Mouse (Mus musculus): ENCODE measurements around the gene 4430402I18Rik.

4430402I18Rik gene

DNA sequence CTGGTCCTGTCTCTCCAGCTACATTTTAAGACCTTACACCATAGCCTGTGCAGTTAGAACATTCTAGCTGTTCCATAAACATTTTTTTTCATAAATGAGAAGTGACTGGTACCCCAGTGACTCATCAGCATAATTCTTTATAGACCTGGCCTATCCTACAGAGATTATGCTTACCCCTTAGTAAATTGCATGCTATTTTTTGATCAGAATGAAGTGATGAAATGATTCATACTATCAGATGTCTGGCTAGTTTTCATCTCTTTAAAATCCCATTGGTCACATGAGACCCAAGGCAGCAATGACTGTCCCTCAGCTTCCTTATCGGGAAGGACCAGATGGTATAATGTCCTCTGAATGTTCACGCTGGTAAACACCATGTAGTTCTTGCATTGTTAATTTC lies 66.8 kb downstream of the 4430402I18Rik start:
- DNase-seq (ENCODE audit: low read depth): no peak

- DNase-seq (ENCODE audit: low read depth): no peak
These were observed 70.1 kb downstream of the 4430402I18Rik start for GRCm38 (mm10) chr19:28897497-28897896.

- no peak for DNase-seq (ENCODE audit: low read depth)
These were observed 71.0 kb downstream of the 4430402I18Rik start for GRCm38 (mm10) chr19:28896639-28897038.

GRCm38 (mm10) chr19:28891864-28892263 lies 75.7 kb downstream of the 4430402I18Rik start:
- DNase-seq (ENCODE audit: low read depth): no peak

DNA sequence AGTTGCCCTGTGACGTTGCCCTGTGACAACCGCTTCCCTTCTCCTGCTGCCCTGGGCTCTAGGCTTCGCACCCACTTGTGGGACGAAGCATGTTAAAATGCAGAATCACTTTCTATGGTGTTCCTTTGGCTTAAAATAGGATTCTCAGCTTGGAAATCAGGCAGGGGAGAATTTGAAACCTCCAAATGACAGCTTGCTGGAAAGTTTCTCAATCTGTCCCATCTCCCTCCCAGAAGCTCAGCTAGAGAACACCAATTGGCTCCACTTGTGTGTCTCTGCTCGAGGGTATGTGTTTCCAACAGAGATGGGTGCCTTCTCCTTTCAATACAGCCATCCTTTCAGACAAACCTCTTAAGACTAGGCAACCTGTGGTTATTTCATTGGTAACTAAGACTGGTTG lies 76.4 kb downstream of the 4430402I18Rik start:
- no peak for DNase-seq (ENCODE audit: low read depth)

DNA sequence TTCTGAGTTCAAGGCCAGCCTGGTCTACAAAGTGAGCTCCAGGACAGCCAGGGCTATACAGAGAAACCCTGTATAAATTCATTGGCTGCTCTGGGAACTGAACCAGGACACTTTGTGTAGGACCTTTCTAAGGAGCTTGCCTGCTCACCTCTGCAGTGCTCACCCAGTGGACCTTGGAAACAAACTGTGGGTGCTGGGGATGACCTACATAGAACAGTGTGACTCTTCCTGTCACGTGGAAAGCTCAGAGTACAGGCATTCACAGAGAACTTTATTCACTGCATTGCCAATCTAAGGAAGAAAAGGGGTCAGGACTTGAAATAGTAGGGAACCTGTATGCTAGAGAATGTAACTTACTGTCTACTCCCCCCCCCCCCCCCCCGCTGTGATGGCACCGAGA lies 78.3 kb downstream of the 4430402I18Rik start:
- DNase-seq (ENCODE audit: low read depth): no peak

- DNase-seq (ENCODE audit: low read depth): no peak
These were observed 79.1 kb downstream of the 4430402I18Rik start for GRCm38 (mm10) chr19:28888496-28888895.

DNA sequence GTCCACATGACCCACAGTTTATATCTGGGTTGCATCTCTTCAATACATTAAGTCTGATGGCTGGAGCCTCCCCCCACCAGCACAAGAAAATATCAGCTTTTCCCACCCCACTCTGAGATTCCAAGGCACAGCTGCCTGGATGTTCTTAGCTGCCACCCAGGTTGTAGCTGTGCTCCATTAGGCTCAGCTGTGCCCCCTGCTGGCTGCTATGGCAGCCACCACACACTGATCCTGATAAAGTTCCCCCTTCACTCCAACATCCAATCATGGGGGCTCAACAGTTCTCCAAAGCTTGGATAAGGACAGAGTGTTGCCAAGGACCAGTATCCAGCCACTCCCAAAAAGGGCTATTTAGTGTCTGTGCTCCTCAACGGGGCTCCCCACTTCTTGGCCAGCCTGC lies 84.5 kb downstream of the 4430402I18Rik start:
- peak; percentile 45 for DNase-seq (ENCODE audit: low read depth)

DNA sequence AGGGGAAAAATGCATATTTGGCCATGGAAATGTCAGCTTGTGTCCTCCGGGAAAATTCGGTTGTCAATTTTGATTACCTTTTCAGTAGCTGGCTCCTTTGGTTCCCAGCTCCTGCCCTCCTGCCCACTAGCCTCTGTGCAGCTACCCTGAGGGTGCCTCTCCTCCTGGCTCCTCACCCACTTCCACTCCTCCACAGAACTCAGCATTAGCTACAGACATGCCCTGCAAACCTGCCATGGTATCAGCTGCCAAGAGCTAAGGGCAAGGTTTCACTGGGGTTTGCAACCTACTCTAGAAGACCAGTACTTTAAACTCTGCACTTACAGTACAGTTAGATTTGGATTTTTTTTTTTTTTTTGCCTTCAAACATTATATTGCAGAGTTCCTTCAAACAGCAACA lies 88.1 kb downstream of the 4430402I18Rik start:
- DNase-seq (ENCODE audit: low read depth): no peak

DNA sequence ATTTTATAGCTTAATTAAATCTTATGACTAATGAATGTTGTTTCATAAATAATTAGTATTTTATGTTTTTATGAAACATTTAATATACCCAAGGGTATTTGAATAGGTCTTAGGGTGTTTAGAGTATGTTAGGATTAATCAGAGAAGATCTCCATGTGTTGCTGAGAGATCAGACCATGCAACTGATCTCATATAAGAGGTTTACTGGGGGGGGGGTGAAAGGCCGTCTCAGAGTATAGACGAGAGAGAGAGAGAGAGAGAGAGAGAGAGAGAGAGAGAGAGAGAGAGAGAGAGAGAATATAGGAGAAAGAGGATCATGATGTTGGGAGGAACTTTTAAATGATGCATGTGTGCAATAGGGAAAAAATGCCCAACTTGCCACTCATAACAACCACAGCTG lies 97.2 kb downstream of the 4430402I18Rik start:
- DNase-seq (ENCODE audit: low read depth): no peak

- DNase-seq (ENCODE audit: low read depth): peak; percentile 72
These were observed 98.2 kb downstream of the 4430402I18Rik start for GRCm38 (mm10) chr19:28869251-28869855.

GRCm38 (mm10) chr19:28865501-28865900 lies 102.1 kb downstream of the 4430402I18Rik start:
- no peak for DNase-seq (ENCODE audit: low read depth)

GRCm38 (mm10) chr19:28864981-28865380 lies 102.6 kb downstream of the 4430402I18Rik start:
- no peak for DNase-seq (ENCODE audit: low read depth)

DNA sequence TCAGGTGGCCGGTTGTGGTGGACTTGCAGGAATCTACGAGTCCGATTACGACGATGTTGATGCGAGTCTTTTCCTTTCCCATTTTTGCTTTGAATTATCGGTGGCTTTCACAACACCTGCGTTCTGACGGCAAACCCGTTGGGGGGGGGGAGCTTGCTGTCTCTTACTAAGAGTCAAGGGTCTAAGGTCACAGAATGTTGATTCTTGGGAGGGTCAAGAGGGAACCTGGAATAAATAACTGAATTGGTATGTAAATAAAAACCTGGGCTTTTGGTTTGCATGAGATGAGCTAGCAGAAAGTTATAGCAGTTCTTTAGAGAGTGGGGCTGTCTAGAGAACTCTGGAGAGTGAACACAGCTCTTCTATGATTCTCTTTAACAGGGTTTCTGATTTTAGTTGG lies 104.0 kb downstream of the 4430402I18Rik start:
- no peak for DNase-seq (ENCODE audit: low read depth)

GRCm38 (mm10) chr19:28860246-28860645 lies 107.4 kb downstream of the 4430402I18Rik start:
- no peak for DNase-seq (ENCODE audit: low read depth)

GRCm38 (mm10) chr19:28854831-28855230 lies 112.8 kb downstream of the 4430402I18Rik start:
- no peak for DNase-seq (ENCODE audit: low read depth)

- DNase-seq (ENCODE audit: low read depth): no peak
These were observed 115.6 kb downstream of the 4430402I18Rik start for GRCm38 (mm10) chr19:28852001-28852400.

GRCm38 (mm10) chr19:28850510-28850909 lies 117.1 kb downstream of the 4430402I18Rik start:
- no peak for DNase-seq (ENCODE audit: low read depth)

- no peak for DNase-seq (ENCODE audit: low read depth)
These were observed 122.5 kb downstream of the 4430402I18Rik start for GRCm38 (mm10) chr19:28844946-28845710.
